Mouse (Mus musculus): ENCODE data around the gene Map4k4.

Map4k4 gene

DNA sequence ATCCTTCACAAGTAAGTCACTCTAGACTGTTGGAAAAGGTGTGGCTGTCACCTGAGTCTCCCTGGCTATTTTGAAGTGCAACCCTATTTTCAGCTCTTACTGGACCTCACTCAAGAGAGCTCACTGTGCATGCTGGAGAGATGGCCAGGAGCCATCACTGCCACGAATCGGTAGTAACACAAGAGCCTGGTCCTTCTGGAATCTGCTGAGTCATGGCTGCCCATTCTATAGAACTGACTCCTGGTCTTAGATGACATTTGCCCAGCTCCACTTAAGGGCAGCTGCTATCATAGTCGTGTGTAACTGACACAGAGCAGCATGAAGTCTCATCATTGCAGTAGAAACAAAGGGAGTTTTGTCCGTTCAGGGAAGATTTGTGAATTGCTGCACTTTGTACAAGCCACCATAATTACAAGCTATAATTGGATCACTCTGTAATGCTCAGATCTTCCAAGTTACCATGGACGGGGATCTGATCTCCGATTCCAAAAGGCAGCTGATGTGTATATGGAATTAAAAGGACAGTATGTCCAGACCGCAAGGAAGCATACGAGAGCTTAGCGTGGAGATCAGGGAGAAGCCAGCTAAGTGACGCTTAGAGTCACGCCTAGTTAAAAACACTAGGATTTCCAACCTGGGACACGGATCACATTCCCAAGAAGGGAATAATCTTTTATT lies 133.2 kb downstream of the Map4k4 start:
- DNase-seq (ENCODE audit: low spot score in 2 of 2): no peak

DNA sequence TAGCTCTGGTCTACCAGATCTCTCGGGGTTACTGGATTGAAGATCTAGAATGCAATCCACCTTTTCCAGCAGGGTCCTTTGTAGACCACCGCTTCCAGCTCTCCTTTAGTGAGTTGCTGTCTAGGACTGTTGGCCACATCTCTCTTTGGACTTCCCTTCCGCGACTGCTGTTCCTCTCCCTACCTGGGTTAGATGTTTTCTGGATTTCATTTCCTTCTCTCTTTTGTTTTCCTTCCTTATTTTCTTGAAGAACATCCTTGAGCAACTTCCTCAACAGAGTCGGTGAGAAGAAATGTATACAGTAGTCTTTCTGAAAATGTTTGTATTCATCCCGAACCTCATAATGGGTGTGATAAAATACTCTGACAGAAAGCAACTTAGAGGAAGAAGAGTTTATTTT lies 137.1 kb downstream of the Map4k4 start:
- no peak for DNase-seq (ENCODE audit: low spot score in 2 of 2)

DNA sequence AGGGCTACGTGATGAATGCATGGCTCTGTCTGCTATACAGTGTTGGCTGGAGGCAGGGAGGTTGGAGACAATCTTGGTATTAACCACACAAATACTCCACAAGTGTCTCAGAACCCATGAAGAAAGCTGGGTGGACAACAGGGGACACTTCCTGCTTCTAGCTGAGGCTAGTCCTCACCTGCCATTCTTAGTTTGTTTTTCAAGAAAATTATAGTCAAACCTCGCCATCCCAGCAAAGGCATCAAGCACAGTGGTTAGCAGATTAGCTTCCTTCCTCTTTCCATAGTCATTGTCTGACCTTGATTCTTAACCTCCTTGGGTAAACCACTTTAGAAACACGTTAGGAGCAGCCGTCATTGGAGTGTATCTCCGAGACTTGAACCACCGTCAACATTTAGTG lies 145.0 kb downstream of the Map4k4 start:
- no peak for DNase-seq (ENCODE audit: low spot score in 2 of 2)

DNA sequence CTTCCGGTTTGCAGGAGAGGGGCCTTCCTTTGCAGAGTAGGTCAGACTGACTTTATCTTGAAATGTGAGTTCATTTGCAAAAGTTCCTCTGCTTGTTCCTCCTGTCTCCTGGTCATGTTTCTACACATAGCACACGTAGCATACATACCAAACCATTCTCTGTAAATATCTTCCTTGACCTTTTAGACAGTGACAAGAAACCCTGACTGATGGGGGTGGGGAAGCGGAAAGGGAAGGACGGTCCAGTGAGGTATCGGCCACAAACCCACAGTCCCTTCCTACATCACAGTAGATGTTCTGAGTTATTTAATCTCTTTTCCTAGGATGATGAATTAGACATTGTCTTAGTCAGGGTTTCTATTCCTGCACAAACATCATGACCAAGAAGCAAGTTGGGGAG lies 145.9 kb downstream of the Map4k4 start:
- no peak for DNase-seq (ENCODE audit: low spot score in 2 of 2)

DNA sequence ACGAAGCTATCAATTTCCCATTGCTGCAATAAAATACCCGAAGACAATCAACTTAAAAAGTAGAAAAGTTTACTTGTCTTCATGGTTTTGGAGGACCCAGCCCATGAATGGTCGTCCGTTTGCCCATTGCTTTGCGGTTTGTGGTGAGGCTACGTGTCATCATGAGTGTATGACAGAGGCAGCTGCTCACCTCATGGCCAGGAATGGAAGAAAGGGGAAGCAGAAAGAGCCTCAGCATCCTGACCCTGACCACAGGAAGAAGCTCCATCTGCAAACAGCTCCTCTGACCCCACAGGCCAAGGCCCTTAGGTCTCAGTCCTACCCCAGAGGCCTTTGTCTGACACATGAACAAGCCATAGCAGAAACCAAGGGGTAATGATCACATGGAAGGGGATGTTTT lies 150.4 kb downstream of the Map4k4 start:
- DNase-seq (ENCODE audit: low spot score in 2 of 2): peak in 1 of 2 experiments; percentile 22

DNA sequence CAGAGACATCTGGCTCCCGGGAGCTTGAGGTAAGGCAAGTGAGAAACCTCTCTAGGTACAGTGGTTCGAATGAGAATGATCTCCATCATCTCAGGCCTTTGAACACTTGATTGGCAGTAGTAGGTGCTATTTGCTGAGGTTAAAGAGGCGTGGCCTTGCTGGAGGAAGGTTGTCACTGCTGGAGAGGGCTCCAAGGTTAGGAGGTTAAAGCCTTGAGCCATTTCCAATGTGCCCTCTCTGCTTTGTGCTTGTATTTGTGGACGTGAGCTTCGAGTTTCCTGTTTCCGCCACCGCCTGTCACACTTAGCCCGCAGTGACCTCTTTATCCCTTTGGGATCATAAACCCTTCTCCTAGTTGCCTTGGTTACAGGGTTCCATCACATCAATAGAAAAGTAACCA lies 151.4 kb downstream of the Map4k4 start:
- DNase-seq (ENCODE audit: low spot score in 2 of 2): no peak

DNA sequence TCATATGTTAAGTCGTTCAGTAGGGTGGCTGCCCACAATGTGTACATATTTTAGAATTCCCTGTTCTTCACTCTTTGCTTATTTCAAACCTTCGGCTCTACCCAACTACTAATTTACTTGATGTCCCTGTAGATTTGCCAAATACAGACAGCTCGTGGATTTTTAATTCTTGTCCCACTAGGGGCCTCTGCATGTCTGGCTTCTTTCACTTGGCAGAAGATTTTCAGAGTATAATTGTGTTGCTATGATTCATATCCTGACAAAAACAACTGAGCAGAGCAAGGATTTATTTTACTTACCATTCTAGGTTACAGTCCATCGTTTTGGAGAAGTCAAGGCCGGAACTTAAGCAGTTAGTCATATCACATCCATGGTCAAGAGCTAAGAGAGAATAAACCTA lies 152.4 kb downstream of the Map4k4 start:
- no peak for DNase-seq (ENCODE audit: low spot score in 2 of 2)

DNA sequence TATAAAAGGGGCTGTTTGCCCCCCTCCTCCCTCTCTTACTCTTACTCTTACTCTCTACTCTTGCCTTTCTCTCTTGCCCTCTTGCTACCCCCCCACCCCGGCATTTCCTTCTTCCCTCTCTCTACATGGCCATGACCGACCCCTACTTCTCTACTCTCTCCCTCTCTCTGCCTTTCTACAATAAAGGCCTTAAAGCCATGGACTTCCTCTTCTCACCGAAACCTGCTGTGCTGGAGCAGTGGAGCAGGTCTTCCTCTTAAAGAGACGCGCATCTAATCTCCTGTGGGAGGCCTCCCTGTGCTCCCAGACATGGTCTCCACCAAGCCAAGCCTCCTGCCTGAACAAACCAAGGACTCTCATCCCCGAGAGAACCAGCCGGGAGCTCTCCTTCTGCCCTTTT lies 154.3 kb downstream of the Map4k4 start:
- DNase-seq (ENCODE audit: low spot score in 2 of 2): no peak

DNA sequence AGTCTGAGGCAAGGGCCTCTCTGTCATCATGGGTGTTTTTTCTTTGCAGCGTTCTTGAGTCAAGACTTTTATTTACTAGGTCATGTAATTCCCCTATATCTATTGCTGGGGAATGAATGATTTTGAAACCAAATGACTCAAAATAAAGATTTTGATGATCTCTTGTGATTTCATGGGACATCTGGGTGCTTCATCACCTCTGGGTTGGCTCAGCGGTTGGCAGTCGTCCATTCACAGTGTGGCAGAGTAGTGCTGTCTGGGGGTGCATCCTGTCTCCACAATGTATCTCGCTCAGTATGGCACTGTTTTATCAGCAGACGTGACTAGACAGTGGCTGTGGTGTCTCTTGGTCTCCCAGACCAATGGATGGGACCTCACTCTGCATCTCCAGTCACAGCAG lies 155.2 kb downstream of the Map4k4 start:
- no peak for DNase-seq (ENCODE audit: low spot score in 2 of 2)

DNA sequence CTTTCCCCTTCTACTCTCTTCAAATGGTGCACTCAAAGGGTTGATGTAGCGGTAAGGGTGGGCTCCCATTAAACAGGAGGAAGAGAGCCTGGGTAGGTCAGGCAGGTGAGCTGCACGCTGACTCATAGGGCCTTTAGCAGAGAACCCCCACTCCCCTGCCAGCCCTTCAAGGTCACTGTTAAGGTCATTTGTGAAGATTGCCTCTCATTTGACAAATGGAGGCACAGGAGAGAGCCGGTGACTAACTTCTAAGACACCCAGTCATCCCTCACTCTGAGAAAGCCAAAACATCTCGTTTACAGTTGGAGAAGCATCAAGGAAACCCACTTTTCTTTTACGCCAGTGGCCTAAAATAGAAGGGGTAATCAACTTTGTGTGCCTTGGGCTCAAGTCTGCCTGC lies 156.6 kb downstream of the Map4k4 start:
- no peak for DNase-seq (ENCODE audit: low spot score in 2 of 2)

DNA sequence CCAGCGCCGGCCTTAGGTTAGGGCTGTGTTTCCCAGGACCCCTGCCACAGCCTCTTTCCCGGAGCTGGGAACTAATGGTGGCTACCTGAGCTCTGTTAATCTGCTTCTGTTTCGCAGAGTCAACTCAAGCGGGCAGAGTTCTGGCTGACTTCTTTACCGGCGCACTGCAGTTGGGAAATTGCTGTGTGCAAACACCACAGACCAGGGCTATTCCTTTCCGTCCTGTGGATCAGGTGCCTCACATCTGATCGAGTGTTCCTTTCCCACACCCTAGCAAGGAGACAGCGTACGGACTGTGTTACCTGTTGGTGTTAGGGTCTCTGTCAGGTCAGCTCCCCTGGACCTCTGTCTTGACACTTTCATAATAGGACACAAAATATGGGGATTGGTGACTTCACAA lies 157.3 kb downstream of the Map4k4 start:
- DNase-seq (ENCODE audit: low spot score in 2 of 2): no peak

DNA sequence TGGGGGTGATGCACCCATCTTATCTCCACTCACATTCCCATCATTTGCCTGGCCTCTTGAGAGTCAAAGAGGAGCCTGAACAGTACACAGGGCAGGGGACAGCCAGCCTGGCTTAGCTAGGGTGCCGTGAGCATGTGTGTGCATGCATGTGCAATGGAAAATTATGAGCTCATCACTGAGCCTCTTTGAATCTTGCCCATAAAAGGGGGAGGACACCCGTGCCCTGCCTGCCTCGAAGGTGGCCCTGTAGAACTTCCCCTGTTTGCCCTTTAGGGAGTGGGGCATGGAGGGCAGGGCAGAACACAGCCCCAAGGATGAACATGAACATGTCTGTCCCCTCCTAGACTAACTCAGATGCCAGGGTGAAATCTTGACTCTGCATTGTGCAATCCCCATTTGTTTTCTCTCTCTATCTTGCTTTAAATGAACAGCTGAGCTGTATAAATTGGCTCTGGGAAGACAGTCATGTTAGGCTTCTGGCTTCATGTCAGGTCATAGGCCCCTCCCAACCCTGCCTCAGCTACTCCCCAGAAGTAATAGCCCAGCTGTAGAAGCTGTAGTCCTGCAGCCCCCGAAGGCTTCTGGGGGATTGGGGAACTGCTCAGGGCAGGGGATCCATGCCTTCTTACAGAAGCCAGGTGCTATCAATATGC lies 158.5 kb downstream of the Map4k4 start:
- DNase-seq (ENCODE audit: low spot score in 2 of 2): no peak

DNA sequence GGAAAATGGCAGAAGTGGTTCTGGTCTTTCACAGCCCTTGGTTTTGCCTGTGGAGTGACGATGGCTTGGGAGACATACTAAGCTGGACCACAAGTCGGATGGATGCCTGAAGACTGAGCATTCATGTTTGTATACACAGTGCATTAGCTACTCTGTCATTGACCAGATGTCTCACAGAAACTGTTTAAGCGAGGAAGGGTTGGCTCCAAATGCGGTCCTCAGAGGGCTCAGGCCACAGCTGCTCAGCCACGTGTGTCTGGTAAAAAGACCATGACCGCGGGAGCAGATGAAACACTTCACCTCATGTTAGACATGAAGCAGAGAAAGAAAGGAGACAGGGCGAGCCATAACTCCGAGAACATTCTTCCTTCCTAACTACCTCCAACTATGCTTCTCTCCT lies 160.6 kb downstream of the Map4k4 start:
- DNase-seq (ENCODE audit: low spot score in 2 of 2): no peak

DNA sequence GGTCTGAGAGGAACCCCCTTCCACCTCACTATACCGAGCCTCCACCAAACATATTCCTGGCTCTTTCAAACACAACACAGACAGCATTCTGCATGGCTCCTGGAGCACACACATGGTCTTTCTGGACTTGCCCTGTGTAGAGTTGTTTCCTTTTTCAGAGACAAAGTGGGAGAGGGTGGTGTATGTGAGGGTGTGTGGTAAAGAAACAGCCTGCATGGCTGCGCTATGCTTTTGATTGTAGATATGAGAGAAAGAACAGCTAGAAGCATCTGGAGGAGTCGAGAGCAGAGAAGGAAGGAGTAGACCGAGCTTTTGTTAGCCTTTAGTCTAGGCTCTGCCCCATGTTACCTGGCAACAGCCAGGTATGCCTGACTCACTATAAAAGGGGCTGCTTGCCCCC lies 162.7 kb downstream of the Map4k4 start:
- DNase-seq (ENCODE audit: low spot score in 2 of 2): no peak

DNA sequence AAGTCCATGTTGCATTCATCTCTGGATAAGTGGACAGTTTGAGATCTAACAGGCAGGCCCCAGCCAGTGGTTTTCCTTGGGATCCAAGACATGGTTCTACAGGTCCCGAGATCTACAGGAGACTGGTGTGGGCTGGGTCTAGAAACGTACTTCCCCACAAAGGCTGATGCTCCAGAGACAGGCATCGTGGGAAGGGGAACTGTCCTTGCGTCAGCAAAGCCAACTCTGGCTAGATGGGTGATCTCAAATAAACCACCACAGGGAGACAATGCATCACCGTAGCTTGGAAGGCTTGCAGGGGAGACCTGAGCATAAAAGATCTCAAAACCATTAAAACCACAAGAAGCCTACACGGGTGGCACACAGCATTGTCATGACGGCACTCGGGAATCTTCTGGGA lies 163.8 kb downstream of the Map4k4 start:
- DNase-seq (ENCODE audit: low spot score in 2 of 2): no peak

DNA sequence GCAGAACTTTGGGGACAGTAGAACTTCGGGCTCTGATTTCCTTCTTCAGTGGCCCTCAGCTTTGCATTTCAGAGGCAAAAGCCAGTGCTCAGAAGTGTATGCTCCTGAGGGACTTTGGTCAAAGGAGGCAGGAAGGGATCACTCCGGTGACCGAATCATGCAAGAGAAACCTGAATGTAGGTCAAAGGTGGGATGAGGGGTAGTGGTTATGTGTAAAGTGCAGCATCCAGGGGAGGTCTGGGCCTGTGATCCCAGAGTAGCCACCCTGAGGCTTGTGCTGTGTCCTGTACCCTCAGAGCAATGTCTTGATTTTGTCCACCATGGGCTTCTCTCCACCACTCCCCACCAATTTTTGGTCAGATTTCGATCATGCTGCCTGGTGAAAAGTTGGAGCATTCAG lies 171.8 kb downstream of the Map4k4 start:
- no peak for DNase-seq (ENCODE audit: low spot score in 2 of 2)

DNA sequence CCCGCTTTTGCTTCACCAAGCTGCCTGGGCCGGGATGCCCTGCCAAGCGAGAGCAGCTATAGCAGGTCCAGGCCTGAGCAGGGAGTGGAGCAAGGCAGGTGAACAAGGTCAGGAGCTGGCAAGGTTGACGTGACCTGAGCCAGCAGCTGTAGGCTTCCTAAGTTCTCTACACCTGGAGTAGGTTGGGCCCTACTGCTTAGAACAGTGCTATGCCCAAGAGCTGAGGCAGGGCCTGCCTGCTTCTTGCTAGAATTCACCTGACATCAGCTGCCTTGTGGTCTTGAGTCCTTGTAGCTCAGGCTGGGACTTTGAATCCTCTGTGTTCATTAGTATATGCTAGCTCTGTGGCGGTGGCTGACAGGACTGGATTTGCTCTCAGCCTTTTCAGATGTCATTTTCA lies 173.1 kb downstream of the Map4k4 start, which contains the start of gene Il1r2:
Gene Il1r2 (plus strand): TSS at position 301 of the 400 bp plus-strand sequence.
- no peak for DNase-seq (ENCODE audit: low spot score in 2 of 2)

All from spleen, postnatal 10 days (tissue).